Mouse (Mus musculus): ENCODE results near the gene Mettl15. TPM values are rescaled to one million over a fixed set of nuclear protein-coding genes. Genes with fewer than 3 reads are reported as not detected.

The Mettl15 gene
- total and polyA plus RNA-seq, 3 experiments = 5.1 to 11.5 (median 5.6) TPM

DNA sequence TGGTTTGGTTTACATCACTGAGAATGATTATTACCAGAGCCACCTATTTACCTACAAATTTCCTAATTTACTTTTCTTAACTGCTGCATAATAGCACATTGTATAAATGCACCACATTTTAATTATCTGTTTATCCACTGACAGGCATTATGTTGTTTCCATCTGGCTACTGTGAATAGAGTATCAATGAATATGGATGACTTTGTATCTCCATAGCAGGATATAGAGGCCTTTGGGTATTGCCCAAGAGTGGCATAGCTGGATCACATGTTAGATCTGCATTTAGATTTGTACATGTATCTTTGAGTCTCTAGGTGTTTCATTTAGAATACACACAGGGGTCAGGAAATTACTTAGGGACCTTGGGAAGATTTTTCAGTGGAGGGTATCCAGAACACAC is 133.3 kb downstream of the Mettl15 start:
- dilution Hi-C loops (cut with MboI; ENCODE audit: extremely low pct_ligation_motif_present, extremely low pct_unique_long_range_greater_than_20kb, low sequenced_read_pairs) = no loop called here
- H3K4me2 ChIP-seq (ENCODE audit: insufficient read depth, low read depth, poor library complexity, severe bottlenecking) = no peak overlapping the region

DNA sequence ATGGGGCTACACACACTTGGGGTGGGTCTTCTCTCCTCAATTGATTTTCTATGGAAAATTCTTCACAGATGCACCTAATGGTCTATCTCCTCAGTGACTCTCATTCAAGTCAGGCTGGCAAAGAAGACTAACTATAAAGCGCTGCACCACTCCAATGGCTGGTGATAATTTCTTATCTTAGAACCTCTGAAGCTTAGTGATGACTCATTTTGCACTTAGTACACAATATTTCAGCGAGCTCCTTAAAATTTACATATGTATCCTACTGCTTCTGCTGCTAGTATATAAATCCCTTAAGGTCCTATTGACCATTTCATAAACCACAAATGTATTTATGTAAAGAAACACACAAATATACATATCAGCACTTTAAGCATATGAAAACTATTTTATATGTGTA is 136.1 kb downstream of the Mettl15 start:
- Histone ChIP-seq H3K4me3 (replicated peaks in 1 of 3; ENCODE audit: low read depth in 2 of 3, low read length in 2 of 3, poor library complexity in 1 of 3) (no peak overlapping the region), H3K9ac (ENCODE audit: insufficient read depth, low read depth) (no peak overlapping the region), H3K4me2 (ENCODE audit: insufficient read depth, low read depth, poor library complexity, severe bottlenecking) (no peak overlapping the region), H3K36me3 (replicated peaks in 1 of 2; ENCODE audit: control insufficient read depth in 1 of 2, insufficient read depth in 1 of 2, low read length in 1 of 2) (no peaks in the 10 kb centered on the region), H3K27ac (ENCODE audit: insufficient read depth, low read depth) (no peak overlapping the region), H3K4me1 (ENCODE audit: control insufficient read depth in 1 of 2, insufficient read depth in 2 of 2) (no peaks in the 10 kb centered on the region), H3K9me3 (replicated peaks; ENCODE audit: low read length) (no peaks in the 10 kb centered on the region), H3K27me3 (replicated peaks) (no peaks in the 10 kb centered on the region), H3K79me2 (replicated peaks; ENCODE audit: control insufficient read depth, extremely low read depth, insufficient read depth, poor library complexity, severe bottlenecking) (no peaks in the 10 kb centered on the region)
- in situ Hi-C loops (cut with MboI; ENCODE audit: low pct_ligation_motif_present, low pct_unique_long_range_greater_than_20kb, low sequenced_read_pairs) = no loop called here
- dilution Hi-C loops (cut with MboI; ENCODE audit: extremely low pct_ligation_motif_present, extremely low pct_unique_long_range_greater_than_20kb, low sequenced_read_pairs) = no loop called here
- no peak for DNase-seq (ENCODE audit: extremely low read depth)
- TF ChIP-seq USF2 (conservative IDR thresholded peaks at IDR 0.05; ENCODE audit: low read depth, low read length) (no peak), ETS1 (conservative IDR thresholded peaks at IDR 0.05; ENCODE audit: low read depth, low read length) (no peak), ZNF384 (IDR thresholded peaks at IDR 0.05; ENCODE audit: low read depth, low read length) (no peak), MXI1 (IDR thresholded peaks at IDR 0.05; ENCODE audit: low read depth, low read length) (no peak), MEF2A (IDR thresholded peaks at IDR 0.05; ENCODE audit: borderline replicate concordance, low read depth, low read length) (no peak), NRF1 (IDR thresholded peaks at IDR 0.05; ENCODE audit: low read depth, low read length) (no peak), E2F4 (IDR thresholded peaks at IDR 0.05; ENCODE audit: insufficient replicate concordance, low read depth, low read length) (no peak), SMC3 (IDR thresholded peaks at IDR 0.05; ENCODE audit: low read depth, low read length) (no peak), GABPA (IDR thresholded peaks at IDR 0.05; ENCODE audit: insufficient replicate concordance, low read depth, low read length) (no peak), UBTF (IDR thresholded peaks at IDR 0.05; ENCODE audit: low read depth, low read length) (no peak), MAFK (IDR thresholded peaks at IDR 0.05; ENCODE audit: insufficient replicate concordance, low read length) (no peak), NELFE (IDR thresholded peaks at IDR 0.05; ENCODE audit: low read depth, low read length) (no peak), MAX (IDR thresholded peaks at IDR 0.05; ENCODE audit: low read length) (no peak), IRF4 (IDR thresholded peaks at IDR 0.05; ENCODE audit: low read depth, low read length) (no peak), KAT2A (IDR thresholded peaks at IDR 0.05; ENCODE audit: insufficient replicate concordance, low read length) (no peak), POLR2A (IDR thresholded peaks at IDR 0.05; ENCODE audit: low read depth, low read length) (no peak), HCFC1 (IDR thresholded peaks at IDR 0.05; ENCODE audit: low read depth, low read length) (no peak), BHLHE40 (IDR thresholded peaks at IDR 0.05; ENCODE audit: low read depth, low read length) (no peak), TCF12 (IDR thresholded peaks at IDR 0.05; ENCODE audit: low read depth, low read length) (no peak)

More for the DNA sequence above, 133.3 kb downstream of the Mettl15 start:
- H3K4me3 ChIP-seq (replicated peaks in 1 of 3; ENCODE audit: low read depth in 2 of 3, low read length in 2 of 3, poor library complexity in 1 of 3) = no peak overlapping the region
- H3K4me1 ChIP-seq (ENCODE audit: control insufficient read depth in 1 of 2, insufficient read depth in 2 of 2) = no peaks in the 10 kb centered on the region
- no peaks in the 10 kb centered on the region for H3K27me3 ChIP-seq (replicated peaks)
- no peaks in the 10 kb centered on the region for H3K9me3 ChIP-seq (replicated peaks; ENCODE audit: low read length)
- in situ Hi-C loops (cut with MboI; ENCODE audit: low pct_ligation_motif_present, low pct_unique_long_range_greater_than_20kb, low sequenced_read_pairs) = no loop called here
- no peak overlapping the region for H3K27ac ChIP-seq (ENCODE audit: insufficient read depth, low read depth)
- no peak overlapping the region for H3K9ac ChIP-seq (ENCODE audit: insufficient read depth, low read depth)
- no peaks in the 10 kb centered on the region for H3K79me2 ChIP-seq (replicated peaks; ENCODE audit: control insufficient read depth, extremely low read depth, insufficient read depth, poor library complexity, severe bottlenecking)
- TF ChIP-seq MYC (IDR thresholded peaks at IDR 0.05; ENCODE audit: low read depth, low read length) = no peak
- TF ChIP-seq CHD2 (IDR thresholded peaks at IDR 0.05; ENCODE audit: low read length) = no peak
- DNase-seq (ENCODE audit: extremely low read depth) = no peak
- no peaks in the 10 kb centered on the region for H3K36me3 ChIP-seq (replicated peaks in 1 of 2; ENCODE audit: control insufficient read depth in 1 of 2, insufficient read depth in 1 of 2, low read length in 1 of 2)

Measured in CH12.LX (cell line).